Mouse (Mus musculus): Measurements from ENCODE around the gene Mpzl3. TPM values are rescaled to one million over a fixed set of nuclear protein-coding genes. Genes with fewer than 3 reads are reported as not detected.

Gene Mpzl3
- polyA plus RNA-seq, 1 experiment from 2014 or later, result 1.9 TPM

DNA sequence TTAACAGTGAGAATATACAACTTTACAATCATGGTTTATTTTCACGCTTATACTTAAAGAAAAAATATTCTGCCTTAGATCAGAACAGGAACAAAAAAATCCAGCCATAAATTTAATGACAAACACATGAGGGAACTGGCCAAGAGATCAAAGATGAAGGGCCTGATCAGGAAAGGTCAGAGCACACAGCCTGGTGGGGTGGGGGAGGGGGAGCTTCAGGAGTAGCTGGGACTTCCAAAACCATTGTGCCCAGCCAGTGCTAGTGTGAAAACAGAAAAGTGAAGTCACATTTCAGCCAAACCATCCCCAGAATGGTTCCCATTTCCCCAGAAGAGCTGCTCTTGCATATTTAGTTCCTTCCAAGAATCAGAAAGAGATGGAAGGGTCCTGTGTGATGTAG is 47.5 kb downstream of the Mpzl3 start:
- ATAC-seq (replicated peaks; ENCODE audit: extremely low read depth, insufficient read depth, low FRiP score), result no peak
- WGBS, result 90% methylated on average over 1 of the region's 1 CpGs

DNA sequence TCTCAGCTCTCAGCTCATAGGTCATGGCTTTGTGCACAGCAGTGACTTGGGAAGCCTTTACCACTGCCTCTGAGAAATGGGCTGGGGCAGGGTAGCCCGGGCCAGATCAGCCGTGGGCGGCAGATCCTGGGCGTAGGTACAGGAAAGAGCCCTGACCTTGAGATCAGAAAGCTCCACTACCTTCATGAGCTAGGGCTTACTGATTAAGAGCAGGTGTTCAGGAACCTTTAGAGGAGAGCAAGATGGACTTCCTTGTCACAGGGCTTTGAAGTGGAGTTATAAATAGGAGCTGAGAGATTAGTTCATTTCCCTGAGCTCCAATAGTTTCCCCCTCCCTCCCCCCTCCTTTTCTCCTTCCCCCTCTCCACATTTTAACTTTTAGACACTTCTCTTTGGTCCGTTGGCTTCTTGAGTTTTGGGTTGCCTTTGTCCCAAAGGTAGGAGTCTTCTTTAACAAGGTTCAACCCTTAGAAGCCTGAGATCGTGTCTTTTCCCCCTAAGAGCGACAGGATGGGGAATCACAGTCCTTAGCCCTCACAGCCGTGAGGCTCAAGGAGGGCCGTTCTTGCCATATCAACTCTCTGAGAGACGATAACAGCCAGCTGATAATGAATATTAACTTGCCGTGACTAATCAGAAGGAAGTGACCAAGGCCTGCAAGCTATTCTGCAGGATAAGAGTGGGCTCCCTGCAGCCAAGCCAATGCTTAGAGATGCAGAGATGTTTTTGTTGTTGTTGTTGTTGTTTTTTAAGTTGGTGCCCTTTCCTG is 48.4 kb downstream of the Mpzl3 start:
- Histone ChIP-seq H3K9me3 (replicated peaks; ENCODE audit: control insufficient read depth, low read length) (no peaks in the 10 kb centered on the region), H3K27ac (ENCODE audit: low read length) (no peak overlapping the region), H3K27me3 (ENCODE audit: control insufficient read depth, insufficient read depth, low read length) (no peaks in the 10 kb centered on the region), H3K4me3 (ENCODE audit: low read length) (no peak overlapping the region), H3K4me1 (ENCODE audit: control insufficient read depth, insufficient read depth, low read length) (peaks cover 8% of the 10 kb centered on the region), H3K4me2 (ENCODE audit: low read depth, low read length) (no peak overlapping the region), H3K36me3 (ENCODE audit: control insufficient read depth, insufficient read depth) (no peaks in the 10 kb centered on the region), H3K9ac (ENCODE audit: low read length) (no peak overlapping the region)
- ATAC-seq (replicated peaks; ENCODE audit: extremely low read depth, insufficient read depth, low FRiP score), result no peak
- WGBS, result 24% methylated on average over 11 of the region's 11 CpGs

More for the DNA sequence above, 47.5 kb downstream of the Mpzl3 start:
- Histone ChIP-seq H3K9me3 (replicated peaks; ENCODE audit: control insufficient read depth, low read length) (no peaks in the 10 kb centered on the region), H3K36me3 (ENCODE audit: control insufficient read depth, insufficient read depth) (no peaks in the 10 kb centered on the region), H3K9ac (ENCODE audit: low read length) (no peak overlapping the region), H3K4me3 (ENCODE audit: low read length) (no peak overlapping the region), H3K4me2 (ENCODE audit: low read depth, low read length) (no peak overlapping the region), H3K4me1 (ENCODE audit: control insufficient read depth, insufficient read depth, low read length) (peaks cover 8% of the 10 kb centered on the region), H3K27ac (ENCODE audit: low read length) (no peak overlapping the region), H3K27me3 (ENCODE audit: control insufficient read depth, insufficient read depth, low read length) (no peaks in the 10 kb centered on the region)

DNA sequence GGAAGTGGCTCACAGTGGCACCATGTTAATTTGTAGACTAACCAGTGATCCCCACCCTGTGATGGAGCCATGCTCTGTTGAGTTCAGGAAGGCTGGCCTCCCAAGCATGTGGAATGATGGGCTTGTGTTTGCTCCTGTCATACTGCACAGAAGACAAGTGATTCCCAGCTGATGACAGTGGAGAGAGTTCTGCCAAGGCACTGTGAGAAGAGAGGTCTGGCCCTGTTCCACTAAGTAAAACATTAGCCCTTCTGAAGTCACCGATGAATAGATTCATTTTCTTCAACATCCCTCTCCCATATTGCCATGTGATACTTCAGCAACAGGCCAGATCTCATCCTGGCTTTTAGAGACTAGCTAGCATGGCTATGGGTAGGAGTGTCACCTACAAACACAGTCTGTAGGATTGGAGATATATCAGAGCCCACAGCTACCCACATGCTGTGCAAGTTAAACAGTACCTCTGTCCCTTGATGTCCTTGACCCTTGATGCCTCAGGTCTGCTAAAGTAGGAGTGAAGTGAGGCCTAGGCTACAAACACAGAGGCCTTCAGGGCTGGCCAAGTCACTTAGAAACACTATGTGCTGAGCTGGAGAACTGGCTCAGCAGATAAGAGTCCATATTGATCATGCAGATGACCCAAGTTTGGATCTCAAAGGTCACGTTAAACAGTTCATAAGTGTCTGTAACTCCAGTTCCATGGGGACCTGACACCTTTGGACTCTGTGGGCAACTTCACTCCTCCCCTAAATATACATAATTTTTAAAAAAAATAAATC is 50.8 kb downstream of the Mpzl3 start:
- no peak for ATAC-seq (replicated peaks; ENCODE audit: extremely low read depth, insufficient read depth, low FRiP score)

DNA sequence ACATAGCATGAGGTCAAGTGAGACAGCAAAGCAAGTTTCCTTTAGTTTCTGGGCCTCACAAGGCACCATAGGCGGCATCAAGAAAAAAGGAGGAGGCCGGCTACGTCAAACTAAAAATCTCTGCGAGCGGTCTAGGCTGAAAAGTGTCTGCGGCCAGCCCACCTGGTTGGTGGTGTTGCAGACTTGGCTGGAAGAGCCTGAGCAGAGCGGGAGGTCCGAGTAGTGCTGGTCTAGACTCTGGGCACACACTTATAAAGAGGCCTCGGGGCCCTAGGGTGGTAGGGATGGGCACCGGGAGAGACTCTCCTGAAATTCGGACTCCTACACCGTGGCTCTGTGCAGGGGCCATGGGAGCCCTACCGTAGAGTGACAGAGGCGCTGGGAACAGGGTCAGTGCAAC is 60.7 kb downstream of the Mpzl3 start:
- Histone ChIP-seq H3K27ac (ENCODE audit: low read length) (no peak overlapping the region), H3K9me3 (replicated peaks; ENCODE audit: control insufficient read depth, low read length) (no peaks in the 10 kb centered on the region), H3K9ac (ENCODE audit: low read length) (peak overlapping the region; percentile 30; the same call in 1 of the 2 replicates), H3K27me3 (ENCODE audit: control insufficient read depth, insufficient read depth, low read length) (0 out of 2 replicates have a peak, but pooled peaks cover 2% of the 10 kb centered on the region), H3K36me3 (ENCODE audit: control insufficient read depth, insufficient read depth) (no peaks in the 10 kb centered on the region), H3K4me1 (ENCODE audit: control insufficient read depth, insufficient read depth, low read length) (peaks cover 4% of the 10 kb centered on the region; the same call in 1 of the 2 replicates), H3K4me3 (ENCODE audit: low read length) (peak overlapping the region; percentile 42), H3K4me2 (ENCODE audit: low read depth, low read length) (peak overlapping the region; percentile 64)
- WGBS, result 8% methylated on average over 14 of the region's 14 CpGs
- ATAC-seq (replicated peaks; ENCODE audit: extremely low read depth, insufficient read depth, low FRiP score), result no peak

More for the DNA sequence above, 50.8 kb downstream of the Mpzl3 start:
- no peaks in the 10 kb centered on the region for H3K27me3 ChIP-seq (ENCODE audit: control insufficient read depth, insufficient read depth, low read length)
- no peak overlapping the region for H3K27ac ChIP-seq (ENCODE audit: low read length)
- WGBS, result 75% methylated on average over 2 of the region's 2 CpGs
- H3K9me3 ChIP-seq (replicated peaks; ENCODE audit: control insufficient read depth, low read length), result no peaks in the 10 kb centered on the region
- H3K36me3 ChIP-seq (ENCODE audit: control insufficient read depth, insufficient read depth), result no peaks in the 10 kb centered on the region
- H3K4me2 ChIP-seq (ENCODE audit: low read depth, low read length), result no peak overlapping the region
- H3K4me1 ChIP-seq (ENCODE audit: control insufficient read depth, insufficient read depth, low read length), result peaks cover 8% of the 10 kb centered on the region
- no peak overlapping the region for H3K9ac ChIP-seq (ENCODE audit: low read length)
- no peak overlapping the region for H3K4me3 ChIP-seq (ENCODE audit: low read length)

DNA sequence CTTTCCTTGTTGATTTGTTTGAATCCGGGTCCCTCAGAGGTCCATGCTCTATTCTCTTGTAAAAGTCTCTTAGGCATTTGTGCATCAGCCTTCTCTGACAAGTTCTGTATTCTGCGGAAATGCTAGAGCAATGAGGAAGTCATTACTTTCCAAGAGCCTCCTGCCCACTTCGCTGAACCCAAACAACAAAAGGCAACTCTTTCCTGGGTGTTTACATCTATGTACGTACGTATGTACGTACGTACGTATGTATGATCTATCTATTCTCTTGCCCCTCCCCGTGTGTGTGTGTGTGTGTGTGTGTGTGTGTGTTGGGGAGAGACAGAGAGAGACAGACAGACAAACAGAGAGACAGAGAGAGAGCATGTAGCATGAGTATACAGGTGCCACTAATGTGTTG is 61.8 kb downstream of the Mpzl3 start:
- Histone ChIP-seq H3K27ac (ENCODE audit: low read length) (no peak overlapping the region), H3K9me3 (replicated peaks; ENCODE audit: control insufficient read depth, low read length) (no peaks in the 10 kb centered on the region), H3K27me3 (ENCODE audit: control insufficient read depth, insufficient read depth, low read length) (0 out of 2 replicates have a peak, but pooled peaks cover 2% of the 10 kb centered on the region), H3K4me2 (ENCODE audit: low read depth, low read length) (no peak overlapping the region), H3K4me1 (ENCODE audit: control insufficient read depth, insufficient read depth, low read length) (peaks cover 4% of the 10 kb centered on the region; the same call in 1 of the 2 replicates), H3K9ac (ENCODE audit: low read length) (no peak overlapping the region), H3K4me3 (ENCODE audit: low read length) (no peak overlapping the region), H3K36me3 (ENCODE audit: control insufficient read depth, insufficient read depth) (no peaks in the 10 kb centered on the region)
- 61% methylated on average over 9 of the region's 9 CpGs for WGBS
- ATAC-seq (replicated peaks; ENCODE audit: extremely low read depth, insufficient read depth, low FRiP score), result no peak

DNA sequence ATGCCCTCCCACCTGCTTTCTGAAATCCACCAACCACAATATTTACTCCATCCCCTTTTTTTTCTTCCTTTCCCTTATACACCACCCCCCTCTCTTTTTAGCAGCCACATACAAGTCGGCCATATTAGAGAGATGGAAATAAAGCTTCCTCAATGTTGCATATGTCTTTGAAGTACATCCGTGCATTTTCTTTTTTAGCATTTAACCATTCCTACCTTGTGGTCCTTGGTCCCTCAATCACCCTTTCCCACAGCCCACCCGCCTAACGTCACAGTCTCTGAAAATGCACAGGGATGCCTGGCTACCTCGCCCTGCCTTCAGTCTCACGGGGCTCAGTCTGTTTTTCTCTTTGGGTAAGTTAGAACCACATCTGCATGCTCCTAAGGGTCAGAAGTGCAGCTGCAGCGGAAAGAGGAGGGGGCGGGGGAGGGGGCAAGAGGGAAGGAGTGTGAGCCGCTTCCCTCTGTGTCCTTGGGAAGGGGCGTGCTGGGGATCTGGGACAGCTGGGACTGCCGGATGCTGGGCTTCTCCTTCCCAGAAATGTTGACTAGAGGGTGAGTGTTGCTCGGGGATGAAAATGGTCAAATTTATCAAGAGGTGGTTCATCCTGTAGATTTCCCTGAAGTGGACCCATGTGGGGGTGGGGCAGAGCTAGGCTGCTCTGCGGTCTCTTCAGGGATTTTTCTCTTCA is 62.9 kb downstream of the Mpzl3 start, which contains the start of gene Scn2b:
Gene Scn2b (plus strand): TSS at position 42 of the 691 bp plus-strand sequence.
- Histone ChIP-seq H3K4me2 (ENCODE audit: low read depth, low read length) (peak within 1 kb of the TSS; percentile 62), H3K36me3 (ENCODE audit: control insufficient read depth, insufficient read depth) (no peaks in the 10 kb centered on the region), H3K27ac (ENCODE audit: low read length) (peak within 1 kb of the TSS; percentile 47; the same call in 1 of the 2 replicates), H3K27me3 (ENCODE audit: control insufficient read depth, insufficient read depth, low read length) (0 out of 2 replicates have a peak, but pooled peaks cover 2% of the 10 kb centered on the region), H3K4me1 (ENCODE audit: control insufficient read depth, insufficient read depth, low read length) (peaks cover 10% of the 10 kb centered on the region), H3K9ac (ENCODE audit: low read length) (peak within 1 kb of the TSS; percentile 76), H3K4me3 (ENCODE audit: low read length) (peak within 1 kb of the TSS; percentile 51), H3K9me3 (replicated peaks; ENCODE audit: control insufficient read depth, low read length) (no peaks in the 10 kb centered on the region)
- ATAC-seq (replicated peaks; ENCODE audit: extremely low read depth, insufficient read depth, low FRiP score), result no peak; the same call in 1 of the 2 replicates
- under 1% methylated on average over 13 of the region's 13 CpGs for WGBS

DNA sequence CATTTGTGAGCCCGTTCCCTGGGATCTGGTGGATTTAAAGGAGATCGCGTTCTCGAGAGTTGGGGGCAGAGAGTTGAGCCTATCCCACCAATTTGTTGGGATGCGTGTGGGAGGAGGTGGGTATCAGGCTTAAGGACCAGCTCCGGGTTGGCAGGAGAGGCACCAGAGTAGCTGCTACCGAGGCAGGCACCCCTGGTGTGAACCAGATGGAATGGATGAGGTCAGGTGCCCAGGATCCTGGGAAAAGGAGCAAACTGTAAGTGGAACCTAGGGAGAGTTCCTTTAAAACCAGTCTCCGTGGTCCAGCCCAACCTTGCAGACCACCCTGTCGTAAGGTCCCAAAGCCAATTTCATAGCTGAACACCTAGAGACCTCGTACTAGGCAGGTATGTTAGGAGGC is 63.6 kb downstream of the Mpzl3 start:
- peak overlapping the region; percentile 51 for H3K4me3 ChIP-seq (ENCODE audit: low read length)
- peaks cover 10% of the 10 kb centered on the region for H3K4me1 ChIP-seq (ENCODE audit: control insufficient read depth, insufficient read depth, low read length)
- no peak for ATAC-seq (replicated peaks; ENCODE audit: extremely low read depth, insufficient read depth, low FRiP score)
- peak overlapping the region; percentile 62 for H3K4me2 ChIP-seq (ENCODE audit: low read depth, low read length)
- H3K9me3 ChIP-seq (replicated peaks; ENCODE audit: control insufficient read depth, low read length), result no peaks in the 10 kb centered on the region
- WGBS, result 31% methylated on average over 10 of the region's 10 CpGs
- peak overlapping the region; percentile 32; the same call in 1 of the 2 replicates for H3K9ac ChIP-seq (ENCODE audit: low read length)
- H3K36me3 ChIP-seq (ENCODE audit: control insufficient read depth, insufficient read depth), result no peaks in the 10 kb centered on the region
- no peak overlapping the region for H3K27ac ChIP-seq (ENCODE audit: low read length)
- 0 out of 2 replicates have a peak, but pooled peaks cover 2% of the 10 kb centered on the region for H3K27me3 ChIP-seq (ENCODE audit: control insufficient read depth, insufficient read depth, low read length)

DNA sequence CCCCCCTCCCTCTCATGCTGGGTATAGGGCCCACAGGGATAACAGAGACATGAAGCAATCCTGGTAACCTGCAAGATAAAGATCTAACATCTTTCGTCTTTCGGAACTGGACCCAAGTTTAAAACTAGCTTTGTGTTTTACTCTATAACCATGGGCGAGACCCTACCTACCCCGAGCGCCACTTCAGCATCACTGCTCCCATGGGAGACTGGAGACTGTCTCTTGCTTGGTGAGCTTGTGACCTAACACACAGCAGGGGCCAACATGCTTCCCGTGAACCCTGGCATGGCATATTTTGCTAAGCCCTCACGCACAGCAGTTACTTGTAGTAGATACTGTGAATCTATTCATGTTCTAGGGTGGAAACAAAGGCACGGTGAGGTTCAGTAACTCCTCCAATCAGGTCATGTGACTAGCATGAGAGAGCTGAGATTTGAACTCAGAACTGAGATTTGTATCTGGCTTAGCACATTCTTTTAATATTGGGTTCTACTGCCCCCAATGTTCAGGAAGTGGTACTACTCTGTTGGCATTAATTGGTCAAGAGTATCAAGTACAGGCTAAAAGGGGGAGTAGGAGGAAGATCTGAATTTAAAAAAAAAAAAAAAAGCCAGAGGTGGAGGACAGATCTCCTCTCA is 64.4 kb downstream of the Mpzl3 start:
- Histone ChIP-seq H3K9me3 (replicated peaks; ENCODE audit: control insufficient read depth, low read length) (no peaks in the 10 kb centered on the region), H3K4me2 (ENCODE audit: low read depth, low read length) (no peak overlapping the region), H3K27me3 (ENCODE audit: control insufficient read depth, insufficient read depth, low read length) (0 out of 2 replicates have a peak, but pooled peaks cover under 1% of the 10 kb centered on the region), H3K36me3 (ENCODE audit: control insufficient read depth, insufficient read depth) (no peaks in the 10 kb centered on the region), H3K4me1 (ENCODE audit: control insufficient read depth, insufficient read depth, low read length) (peaks cover 10% of the 10 kb centered on the region), H3K9ac (ENCODE audit: low read length) (no peak overlapping the region), H3K27ac (ENCODE audit: low read length) (no peak overlapping the region), H3K4me3 (ENCODE audit: low read length) (no peak overlapping the region)
- no peak for ATAC-seq (replicated peaks; ENCODE audit: extremely low read depth, insufficient read depth, low FRiP score)
- WGBS, result 92% methylated on average over 8 of the region's 8 CpGs
